Mouse (Mus musculus): ENCODE results near the gene Snx29. TPM values are rescaled to one million over a fixed set of nuclear protein-coding genes. Genes with fewer than 3 reads are reported as not detected.
"Not testable (repeated sequence)": the region's sequence is repeated elsewhere in the genome, so short reads cannot be mapped to it uniquely, and the experiment has no call there.

The Snx29 gene
- total and polyA plus RNA-seq, 2 experiments from 2014 or later: 7.0 to 22.8 TPM

DNA sequence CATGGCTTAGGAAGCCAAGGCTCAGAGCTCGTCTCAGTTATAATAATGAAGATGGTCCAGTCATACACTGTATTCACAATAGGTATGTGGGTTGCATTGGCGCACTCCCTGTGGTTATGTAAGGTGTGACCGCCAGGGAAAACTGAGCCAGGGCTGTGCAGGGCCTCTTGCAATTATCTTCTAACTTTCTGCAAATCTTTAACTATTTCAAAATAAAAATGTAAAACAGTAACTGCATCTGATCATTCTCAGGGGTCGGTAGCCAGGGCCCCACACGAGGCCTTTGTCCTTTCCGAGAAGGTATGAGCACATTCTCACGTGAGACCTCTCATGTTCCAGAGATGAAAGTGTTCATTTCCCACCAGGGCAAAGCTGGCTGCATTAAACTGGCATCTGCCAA lies 185.6 kb downstream of the Snx29 start:
- Histone ChIP-seq H3K27ac (ENCODE audit: low read depth, low read length) (no peak overlapping the region), H3K27me3 (ENCODE audit: insufficient read depth, low read length) (no peaks in the 10 kb centered on the region), H3K4me1 (ENCODE audit: insufficient read depth, low read length) (no peaks in the 10 kb centered on the region), H3K4me2 (ENCODE audit: low read depth, low read length, poor library complexity, severe bottlenecking) (no peak overlapping the region), H3K9ac (replicated peaks; ENCODE audit: low read length, poor library complexity, severe bottlenecking) (no peak overlapping the region), H3K4me3 (ENCODE audit: low read depth, low read length) (no peak overlapping the region), H3K9me3 (ENCODE audit: low read length) (no peaks in the 10 kb centered on the region), H3K36me3 (ENCODE audit: insufficient read depth, low read length) (no peaks in the 10 kb centered on the region)
- TF ChIP-seq CTCF (IDR thresholded peaks at IDR 0.05): no peak
- no peak for ATAC-seq (ENCODE audit: low FRiP score)
- WGBS: 91% methylated on average over 7 of the region's 7 CpGs
- DNase-seq (ENCODE audit: low spot score): no peak

DNA sequence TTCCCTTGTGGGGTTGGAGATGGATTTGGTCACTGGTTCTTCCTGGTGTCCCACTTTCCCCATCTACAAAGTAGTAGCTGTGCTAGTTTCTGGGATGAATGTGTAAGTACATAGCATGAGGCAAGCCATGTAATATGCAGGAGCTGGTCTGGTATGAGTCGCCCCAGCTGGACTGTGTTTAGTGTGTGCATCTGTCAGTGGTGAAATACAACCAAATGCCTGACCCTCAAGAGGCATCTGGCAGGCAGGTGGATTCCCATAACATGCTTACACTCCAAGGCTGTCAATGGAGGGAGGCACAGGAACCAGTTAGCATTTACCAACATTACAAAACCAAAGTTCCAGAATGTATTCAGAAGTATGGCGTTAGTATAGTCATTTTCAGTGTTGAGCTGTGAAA lies 187.7 kb downstream of the Snx29 start:
- Histone ChIP-seq H3K27ac (ENCODE audit: low read depth, low read length) (no peak overlapping the region), H3K36me3 (ENCODE audit: insufficient read depth, low read length) (no peaks in the 10 kb centered on the region), H3K27me3 (ENCODE audit: insufficient read depth, low read length) (no peaks in the 10 kb centered on the region), H3K4me3 (ENCODE audit: low read depth, low read length) (no peak overlapping the region), H3K9ac (replicated peaks; ENCODE audit: low read length, poor library complexity, severe bottlenecking) (no peak overlapping the region), H3K4me1 (ENCODE audit: insufficient read depth, low read length) (no peaks in the 10 kb centered on the region), H3K9me3 (ENCODE audit: low read length) (no peaks in the 10 kb centered on the region), H3K4me2 (ENCODE audit: low read depth, low read length, poor library complexity, severe bottlenecking) (no peak overlapping the region)
- no peak for TF ChIP-seq CTCF (IDR thresholded peaks at IDR 0.05)
- WGBS: 91% methylated on average over 2 of the region's 2 CpGs
- DNase-seq (ENCODE audit: low spot score) (no peak), ATAC-seq (ENCODE audit: low FRiP score) (no peak)

DNA sequence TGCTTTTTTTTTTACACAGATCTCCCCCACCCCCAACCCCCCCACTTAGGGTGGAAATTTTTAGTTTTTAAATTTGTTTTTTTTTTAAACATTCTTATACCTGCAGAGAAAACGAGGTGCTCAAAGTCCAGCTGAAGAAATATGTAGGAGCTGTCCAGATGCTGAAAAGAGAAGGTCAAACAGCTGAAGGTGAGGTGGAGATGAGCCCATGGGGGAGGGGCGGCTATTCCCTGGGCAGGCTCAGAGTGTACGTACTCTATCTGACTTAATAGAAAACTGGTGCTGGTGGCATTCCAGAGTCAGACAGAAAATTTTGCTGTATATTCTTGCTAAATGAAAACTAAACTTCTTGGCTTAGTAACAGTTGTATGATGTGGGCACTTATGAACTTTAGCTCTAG lies 188.1 kb downstream of the Snx29 start:
- no peak for TF ChIP-seq CTCF (IDR thresholded peaks at IDR 0.05)
- ATAC-seq (ENCODE audit: low FRiP score): no peak
- 70% methylated on average over 3 of the region's 3 CpGs for WGBS

DNA sequence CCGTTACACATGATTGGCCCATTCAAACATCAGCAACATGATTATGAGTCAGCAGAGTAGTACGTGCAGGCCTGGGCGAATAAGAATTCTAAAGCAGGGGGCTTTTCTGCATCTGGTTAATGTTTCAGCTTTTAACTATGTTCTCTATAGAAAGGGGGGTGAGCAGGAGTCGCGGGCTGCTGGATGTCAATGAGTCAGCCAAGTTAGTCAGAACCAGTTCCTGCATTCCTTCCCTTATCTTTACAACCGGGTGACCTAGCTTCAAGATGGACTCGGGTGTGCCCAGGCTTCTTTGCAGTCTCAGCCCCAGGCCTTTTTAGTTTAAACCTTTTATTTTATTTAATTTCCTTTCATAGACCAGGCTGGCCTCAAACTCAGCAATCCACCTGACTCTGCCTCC lies 189.0 kb downstream of the Snx29 start:
- not testable (repeated sequence) for H3K9me3 ChIP-seq (ENCODE audit: low read length); H3K27me3 ChIP-seq (ENCODE audit: insufficient read depth, low read length); H3K36me3 ChIP-seq (ENCODE audit: insufficient read depth, low read length); H3K9ac ChIP-seq (replicated peaks; ENCODE audit: low read length, poor library complexity, severe bottlenecking); H3K4me2 ChIP-seq (ENCODE audit: low read depth, low read length, poor library complexity, severe bottlenecking); ATAC-seq (ENCODE audit: low FRiP score); H3K27ac ChIP-seq (ENCODE audit: low read depth, low read length); DNase-seq (ENCODE audit: low spot score); H3K4me1 ChIP-seq (ENCODE audit: insufficient read depth, low read length); H3K4me3 ChIP-seq (ENCODE audit: low read depth, low read length)
- WGBS: 92% methylated on average over 7 of the region's 7 CpGs

More for the DNA sequence above, 188.1 kb downstream of the Snx29 start:
- 0 out of 2 replicates have a peak, but pooled peaks cover 2% of the 10 kb centered on the region for H3K36me3 ChIP-seq (ENCODE audit: insufficient read depth, low read length)
- H3K4me3 ChIP-seq (ENCODE audit: low read depth, low read length): no peak overlapping the region
- no peak overlapping the region for H3K9ac ChIP-seq (replicated peaks; ENCODE audit: low read length, poor library complexity, severe bottlenecking)
- no peaks in the 10 kb centered on the region for H3K9me3 ChIP-seq (ENCODE audit: low read length)
- no peaks in the 10 kb centered on the region for H3K27me3 ChIP-seq (ENCODE audit: insufficient read depth, low read length)
- H3K27ac ChIP-seq (ENCODE audit: low read depth, low read length): no peak overlapping the region
- no peak for DNase-seq (ENCODE audit: low spot score)
- H3K4me1 ChIP-seq (ENCODE audit: insufficient read depth, low read length): no peaks in the 10 kb centered on the region
- H3K4me2 ChIP-seq (ENCODE audit: low read depth, low read length, poor library complexity, severe bottlenecking): no peak overlapping the region

DNA sequence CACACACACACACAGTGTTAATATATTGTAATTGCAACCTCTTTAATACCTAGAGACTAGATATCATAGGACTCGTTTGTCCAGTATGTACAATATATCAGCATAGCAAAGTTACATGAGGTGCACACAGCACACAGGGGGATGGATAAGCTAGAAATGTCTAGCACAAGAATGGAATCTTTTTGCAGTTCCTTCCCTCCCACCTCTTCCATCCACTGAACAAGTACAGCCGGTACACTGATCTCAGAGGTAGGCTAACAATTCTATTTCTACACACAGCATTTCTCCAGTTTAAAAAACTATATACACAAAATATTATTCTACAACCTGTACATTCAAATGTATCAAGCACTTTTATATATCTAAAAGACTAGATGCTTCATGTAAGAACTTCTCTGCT lies 194.0 kb downstream of the Snx29 start:
- no peak for DNase-seq (ENCODE audit: low spot score)
- no peaks in the 10 kb centered on the region for H3K4me1 ChIP-seq (ENCODE audit: insufficient read depth, low read length)
- no peaks in the 10 kb centered on the region for H3K9me3 ChIP-seq (ENCODE audit: low read length)
- H3K27ac ChIP-seq (ENCODE audit: low read depth, low read length): no peak overlapping the region
- H3K4me3 ChIP-seq (ENCODE audit: low read depth, low read length): no peak overlapping the region
- no peak for TF ChIP-seq CTCF (IDR thresholded peaks at IDR 0.05)
- 95% methylated on average over 2 of the region's 2 CpGs for WGBS
- no peak overlapping the region for H3K9ac ChIP-seq (replicated peaks; ENCODE audit: low read length, poor library complexity, severe bottlenecking)
- no peak overlapping the region for H3K4me2 ChIP-seq (ENCODE audit: low read depth, low read length, poor library complexity, severe bottlenecking)
- H3K36me3 ChIP-seq (ENCODE audit: insufficient read depth, low read length): 0 out of 2 replicates have a peak, but pooled peaks cover 5% of the 10 kb centered on the region
- no peak for ATAC-seq (ENCODE audit: low FRiP score)
- no peaks in the 10 kb centered on the region for H3K27me3 ChIP-seq (ENCODE audit: insufficient read depth, low read length)

DNA sequence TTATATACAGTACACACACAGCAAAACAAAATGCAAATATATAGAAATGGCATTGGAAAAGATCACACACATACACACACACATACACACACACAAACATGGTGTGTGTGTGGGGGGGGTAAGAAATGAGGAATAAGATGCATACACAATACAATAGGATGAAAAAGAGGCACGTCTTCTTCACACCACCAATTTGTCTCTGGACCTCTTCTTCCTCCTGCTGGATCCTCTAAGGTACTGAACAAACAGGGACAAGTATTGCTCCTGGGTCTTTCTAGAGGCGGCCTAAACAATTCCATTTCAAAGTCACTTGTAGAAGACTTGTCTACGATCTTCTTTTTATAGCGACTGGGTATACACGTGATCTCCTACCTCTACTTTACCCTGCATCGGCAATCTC lies 194.7 kb downstream of the Snx29 start:
- no peak overlapping the region for H3K4me3 ChIP-seq (ENCODE audit: low read depth, low read length)
- no peak for ATAC-seq (ENCODE audit: low FRiP score)
- H3K27me3 ChIP-seq (ENCODE audit: insufficient read depth, low read length): no peaks in the 10 kb centered on the region
- no peak overlapping the region for H3K9ac ChIP-seq (replicated peaks; ENCODE audit: low read length, poor library complexity, severe bottlenecking)
- 0 out of 2 replicates have a peak, but pooled peaks cover 5% of the 10 kb centered on the region for H3K36me3 ChIP-seq (ENCODE audit: insufficient read depth, low read length)
- no peak overlapping the region for H3K27ac ChIP-seq (ENCODE audit: low read depth, low read length)
- no peak overlapping the region for H3K4me2 ChIP-seq (ENCODE audit: low read depth, low read length, poor library complexity, severe bottlenecking)
- no peak for DNase-seq (ENCODE audit: low spot score)
- WGBS: 98% methylated on average over 6 of the region's 6 CpGs
- H3K9me3 ChIP-seq (ENCODE audit: low read length): no peaks in the 10 kb centered on the region
- no peaks in the 10 kb centered on the region for H3K4me1 ChIP-seq (ENCODE audit: insufficient read depth, low read length)
- TF ChIP-seq CTCF (IDR thresholded peaks at IDR 0.05): no peak
